Mouse (Mus musculus) G1E (cell line): Measurements from ENCODE around the gene Tas2r119. TPM values are rescaled to one million over a fixed set of nuclear protein-coding genes. Genes with fewer than 3 reads are reported as not detected.

Experiments used
- ATAC-seq: 2 replicates; pipeline ENCODE4 v1.8.0; 2016; ENCODE audit warnings: mild to moderate bottlenecking; ENCODE audit not compliant: insufficient number of reproducible peaks, poor library complexity, low FRiP score, severe bottlenecking; ENCODE audit errors: extremely low read depth
- DNase-seq: peaks from one replicate; pipeline ENCODE4 v3.0.0; 2012; ENCODE audit warnings: low spot score
- H3K27me3 ChIP-seq: 2 replicates; pipeline ENCODE4 v1.6.1; 2012; ENCODE audit warnings: mild to moderate bottlenecking, low read length, inconsistent platforms; ENCODE audit not compliant: insufficient read depth
- H3K36me3 ChIP-seq: replicated peaks from 2 replicates; pipeline ENCODE3; 2012; ENCODE audit warnings: mild to moderate bottlenecking, inconsistent platforms
- H3K4me1 ChIP-seq: 2 replicates; pipeline ENCODE4 v1.6.1; 2012; ENCODE audit warnings: low read depth, low read length, inconsistent platforms, mixed read lengths; ENCODE audit not compliant: insufficient read depth
- H3K4me3 ChIP-seq: 2 replicates; pipeline ENCODE4 v1.5.1; 2012; ENCODE audit warnings: low read depth, mild to moderate bottlenecking, inconsistent platforms, low read length, moderate library complexity, mixed read lengths
- H3K9me3 ChIP-seq: replicated peaks from 2 replicates; pipeline ENCODE4 v1.6.1; 2012; ENCODE audit warnings: inconsistent platforms
- CTCF ChIP-seq: IDR thresholded peaks from 2 replicates; pipeline ENCODE4 v1.5.1; 2012; ENCODE audit warnings: low read depth, low read length, inconsistent platforms, mixed read lengths
- GATA1 ChIP-seq: IDR thresholded peaks from 2 replicates; pipeline ENCODE4 v1.6.1; 2012; ENCODE audit warnings: borderline replicate concordance, low read length, inconsistent platforms, mixed read lengths
- GATA2 ChIP-seq: IDR thresholded peaks from 2 replicates; pipeline ENCODE4 v1.6.1; 2012; ENCODE audit warnings: low read depth, low read length, inconsistent platforms, borderline replicate concordance
- POLR2AphosphoS5 ChIP-seq: IDR thresholded peaks from 2 replicates; pipeline ENCODE4 v1.6.1; 2012; ENCODE audit warnings: low read depth, low read length, inconsistent platforms; ENCODE audit not compliant: insufficient replicate concordance
- TAL1 ChIP-seq: conservative IDR thresholded peaks from 2 replicates; pipeline ENCODE4 v1.6.1; 2012; ENCODE audit warnings: low read depth, low read length, inconsistent platforms, mixed read lengths
- polyA plus RNA-seq: library from polyadenylated mRNA; stranded (reverse); fragments of >175 nt; gene quantifications from 2 replicates; pipeline ENCODE4 v1.2.3, GENCODE M21; 2012
- total RNA-seq, 2 experiments: library from RNA; stranded (forward) in 1 of 2; stranded (reverse) in 1 of 2; fragments of 200-1000 nt in 1 of 2; fragments of >200 nt in 1 of 2; fragmentation: Nextera tagmentation in 1 of 2; gene quantifications; 2 replicates each; pipeline ENCODE4 v1.2.3; 2014 to 2017

Gene Tas2r119
- total and polyA plus RNA-seq, 3 experiments = 0.22 TPM; not detected in 2

GRCm38 (mm10) chr15:32184964-32185363, 7.9 kb downstream of the Tas2r119 start:
- Histone ChIP-seq H3K4me1 (no peaks in the 10 kb centered on the region), H3K27me3 (no peaks in the 10 kb centered on the region), H3K9me3 (no peaks in the 10 kb centered on the region), H3K36me3 (no peaks in the 10 kb centered on the region), H3K4me3 (no peak overlapping the region)
- TF ChIP-seq TAL1 (no peak), GATA1 (no peak), CTCF (no peak)
- DNase-seq (no peak), ATAC-seq (no peak)

- TF ChIP-seq POLR2AphosphoS5 (no peak), TAL1 (no peak), CTCF (no peak), GATA2 (no peak), GATA1 (no peak)
- Histone ChIP-seq H3K9me3 (no peaks in the 10 kb centered on the region), H3K27me3 (no peaks in the 10 kb centered on the region), H3K36me3 (no peaks in the 10 kb centered on the region), H3K4me3 (no peak overlapping the region), H3K4me1 (no peaks in the 10 kb centered on the region)
- DNase-seq = no peak
- no peak for ATAC-seq
Observed at GRCm38 (mm10) chr15:32189879-32190278, 12.8 kb downstream of the Tas2r119 start.

GRCm38 (mm10) chr15:32190436-32190835, 13.3 kb downstream of the Tas2r119 start:
- H3K36me3 ChIP-seq = no peaks in the 10 kb centered on the region
- ATAC-seq = no peak
- no peak for TF ChIP-seq POLR2AphosphoS5
- no peak for TF ChIP-seq GATA1
- TF ChIP-seq CTCF = no peak
- TF ChIP-seq TAL1 = no peak
- no peak for TF ChIP-seq GATA2

GRCm38 (mm10) chr15:32192948-32193347, 15.9 kb downstream of the Tas2r119 start:
- Histone ChIP-seq H3K27me3 (no peaks in the 10 kb centered on the region), H3K9me3 (no peaks in the 10 kb centered on the region), H3K36me3 (no peaks in the 10 kb centered on the region), H3K4me3 (no peak overlapping the region), H3K4me1 (no peaks in the 10 kb centered on the region)
- ATAC-seq = no peak
- DNase-seq = no peak
- no peak for TF ChIP-seq POLR2AphosphoS5
- no peak for TF ChIP-seq GATA2
- TF ChIP-seq GATA1 = no peak
- TF ChIP-seq TAL1 = no peak
- TF ChIP-seq CTCF = no peak

More at GRCm38 (mm10) chr15:32190436-32190835, 13.3 kb downstream of the Tas2r119 start:
- H3K27me3 ChIP-seq = no peaks in the 10 kb centered on the region
- no peak overlapping the region for H3K4me3 ChIP-seq
- no peaks in the 10 kb centered on the region for H3K4me1 ChIP-seq
- H3K9me3 ChIP-seq = no peaks in the 10 kb centered on the region
- DNase-seq = no peak

GRCm38 (mm10) chr15:32198076-32198475, 21.0 kb downstream of the Tas2r119 start:
- Histone ChIP-seq H3K36me3 (no peaks in the 10 kb centered on the region), H3K9me3 (peaks cover 4% of the 10 kb centered on the region; the same call in 1 of the 2 replicates)
- no peak for ATAC-seq

GRCm38 (mm10) chr15:32198561-32198960, 21.5 kb downstream of the Tas2r119 start:
- no peaks in the 10 kb centered on the region for H3K27me3 ChIP-seq
- ATAC-seq = no peak
- TF ChIP-seq CTCF = no peak
- no peak for TF ChIP-seq TAL1
- TF ChIP-seq POLR2AphosphoS5 = no peak
- H3K36me3 ChIP-seq = no peaks in the 10 kb centered on the region
- H3K9me3 ChIP-seq = peaks cover 4% of the 10 kb centered on the region; the same call in 1 of the 2 replicates
- no peaks in the 10 kb centered on the region for H3K4me1 ChIP-seq
- H3K4me3 ChIP-seq = no peak overlapping the region
- DNase-seq = no peak

More at GRCm38 (mm10) chr15:32198076-32198475, 21.0 kb downstream of the Tas2r119 start:
- TF ChIP-seq GATA1 (no peak), CTCF (no peak)
- no peaks in the 10 kb centered on the region for H3K4me1 ChIP-seq
- DNase-seq = no peak
- no peak overlapping the region for H3K4me3 ChIP-seq
- H3K27me3 ChIP-seq = no peaks in the 10 kb centered on the region

- ATAC-seq (no peak), DNase-seq (no peak)
- Histone ChIP-seq H3K36me3 (no peaks in the 10 kb centered on the region), H3K9me3 (peaks cover 3% of the 10 kb centered on the region; the same call in 1 of the 2 replicates), H3K27me3 (no peaks in the 10 kb centered on the region), H3K4me3 (no peak overlapping the region), H3K4me1 (no peaks in the 10 kb centered on the region)
- no peak for TF ChIP-seq CTCF
- TF ChIP-seq GATA2 = no peak
- no peak for TF ChIP-seq POLR2AphosphoS5
- no peak for TF ChIP-seq TAL1
- TF ChIP-seq GATA1 = no peak
Observed at GRCm38 (mm10) chr15:32203242-32203641, 26.2 kb downstream of the Tas2r119 start.
